Mouse (Mus musculus) brain, embryonic 14.5 days (tissue): ENCODE results near the gene Igfbpl1. TPM values are rescaled to one million over a fixed set of nuclear protein-coding genes. Genes with fewer than 3 reads are reported as not detected.

Experiments
- DNase-seq: peaks from one replicate; pipeline ENCODE4 v3.0.0-alpha.2; 2011; ENCODE audit warnings: low read depth
- CTCF ChIP-seq: fragments of 200-500 bp; IDR thresholded peaks from 2 replicates; pipeline ENCODE4 v1.5.1; 2012; ENCODE audit warnings: inconsistent platforms, mild to moderate bottlenecking, moderate library complexity, borderline replicate concordance; ENCODE audit not compliant: insufficient read depth, insufficient read length; ENCODE audit errors: extremely low read depth
- POLR2A ChIP-seq: fragments of 200-500 bp; IDR thresholded peaks from 2 replicates; pipeline ENCODE4 v1.6.1; 2012; ENCODE audit warnings: mild to moderate bottlenecking, inconsistent platforms, borderline replicate concordance; ENCODE audit not compliant: poor library complexity, insufficient read depth, insufficient read length, severe bottlenecking; ENCODE audit errors: extremely low read depth
- polyA plus RNA-seq: library from polyadenylated mRNA; depleted of rRNA; stranded (reverse); fragments of >200 nt; gene quantifications from 2 replicates; pipeline ENCODE4 v1.2.3, GENCODE M21; 2012; rRNA removed

Igfbpl1 gene
- polyA plus RNA-seq, 1 experiment, result 266 TPM

DNA sequence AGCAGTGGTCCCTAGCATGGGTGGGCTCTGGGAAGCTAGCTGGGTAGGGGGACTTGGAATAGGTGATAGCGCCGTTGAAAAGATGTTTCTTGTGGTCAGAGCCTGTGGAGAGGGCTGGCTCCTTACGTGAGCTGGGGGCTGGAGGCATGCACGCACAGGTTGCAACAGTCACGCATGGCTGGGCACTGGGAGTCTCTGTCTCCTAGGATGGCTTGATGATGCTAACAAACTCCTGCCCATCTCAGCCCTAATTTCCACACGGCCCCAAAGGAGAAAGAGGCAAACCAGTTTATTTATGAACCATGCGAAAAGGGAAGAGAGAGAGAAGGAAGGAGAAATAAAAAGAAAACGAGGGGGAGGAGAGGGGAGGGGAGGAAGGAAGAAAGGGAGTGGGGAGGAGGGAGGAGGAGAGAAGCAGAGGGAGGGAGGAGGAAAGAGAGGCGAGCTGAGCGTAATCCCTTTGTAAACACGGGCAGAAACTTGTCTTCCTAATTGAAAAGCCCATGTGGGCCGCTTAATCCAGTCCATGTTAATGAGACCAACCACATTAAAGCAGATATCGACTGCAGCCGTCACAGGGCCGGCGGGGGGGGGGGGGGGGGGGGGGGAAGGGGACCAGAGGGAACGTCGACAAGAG lies 61.0 kb downstream of the Igfbpl1 start:
- no peak for TF ChIP-seq POLR2A
- TF ChIP-seq CTCF, result no peak
- peak; percentile 88 for DNase-seq

DNA sequence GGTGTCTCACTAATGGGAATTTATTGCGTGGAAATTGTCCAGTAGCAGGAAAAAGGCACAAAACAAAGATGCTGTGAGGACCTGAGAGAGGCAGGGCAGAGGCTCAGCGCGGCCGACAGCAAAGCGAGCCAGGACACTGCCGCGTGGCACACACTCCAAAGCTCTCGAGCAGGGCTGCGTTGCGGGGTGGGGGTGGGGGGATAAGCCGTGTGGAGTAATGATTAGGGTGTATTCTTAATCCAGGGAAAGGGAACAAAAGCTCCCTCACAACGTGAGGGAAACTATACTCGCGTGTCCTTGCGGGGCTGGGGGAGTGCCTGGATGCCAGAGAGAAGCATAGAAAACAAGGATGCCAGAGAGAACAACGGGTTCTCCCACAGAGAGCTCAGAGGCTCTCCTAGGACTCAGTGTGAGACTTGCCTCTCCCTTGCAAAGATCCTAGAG lies 61.6 kb downstream of the Igfbpl1 start:
- DNase-seq, result peak; percentile 68
- TF ChIP-seq CTCF (no peak), POLR2A (no peak)

DNA sequence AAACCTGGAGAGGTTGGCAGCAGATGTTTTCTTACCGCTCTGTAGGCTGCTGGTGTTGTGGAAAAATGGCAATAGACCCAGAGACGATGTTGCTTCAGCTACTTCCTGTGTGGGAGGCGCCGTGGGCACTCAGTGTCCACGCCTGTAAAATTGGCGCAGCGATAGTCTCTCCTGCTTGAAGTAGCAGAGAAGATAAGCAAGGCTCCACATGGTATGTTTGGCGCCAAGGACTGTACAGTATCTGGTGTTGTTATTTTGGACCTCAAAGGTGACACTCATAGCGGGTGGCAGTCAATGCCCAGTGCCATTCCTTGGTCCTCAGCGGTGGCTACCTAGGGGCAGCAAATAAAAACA lies 62.6 kb downstream of the Igfbpl1 start:
- DNase-seq, result no peak

DNA sequence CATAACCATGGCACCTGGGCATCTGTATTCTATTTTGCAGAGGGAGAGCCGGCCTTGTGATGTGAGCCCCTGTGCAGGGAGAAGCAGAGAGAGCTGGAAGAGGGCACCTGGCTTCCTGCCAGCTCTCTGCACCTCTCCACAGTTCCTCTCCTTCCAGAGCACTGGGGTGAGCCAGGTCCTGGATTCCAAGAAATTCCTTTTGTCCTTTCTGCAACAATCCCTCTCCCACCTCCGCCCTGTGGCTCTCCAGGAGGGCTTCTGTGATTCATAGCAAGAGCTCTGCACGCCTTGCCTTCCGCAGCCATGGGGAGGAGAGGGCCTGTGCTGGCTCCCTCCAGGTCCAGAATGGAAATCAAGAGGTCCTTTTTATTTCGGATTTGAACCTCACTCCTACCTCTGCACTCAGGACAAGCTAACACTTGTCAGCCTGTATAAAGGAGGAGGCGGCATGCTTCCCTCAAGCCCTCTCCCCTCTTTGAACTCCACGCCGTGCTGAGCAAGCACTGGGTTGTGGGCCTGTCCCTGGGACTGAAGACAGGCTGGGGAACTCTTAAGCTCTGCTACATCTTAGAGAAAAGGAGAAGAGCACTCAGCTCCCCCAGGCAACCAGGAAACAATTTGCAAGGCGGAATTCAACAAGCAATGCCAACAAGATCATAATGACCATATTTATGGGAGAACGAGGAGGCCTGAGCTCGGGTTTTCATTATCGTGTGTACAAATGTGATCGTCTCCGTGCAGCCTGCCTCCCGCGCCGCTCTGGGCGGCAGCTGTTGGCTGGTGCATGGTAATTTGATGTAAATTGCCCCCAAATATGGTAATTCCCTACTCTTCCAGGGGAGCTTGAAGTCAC lies 63.2 kb downstream of the Igfbpl1 start:
- peak; percentile 92 for DNase-seq

More for the DNA sequence above, 62.6 kb downstream of the Igfbpl1 start:
- TF ChIP-seq CTCF, result no peak
- no peak for TF ChIP-seq POLR2A

DNA sequence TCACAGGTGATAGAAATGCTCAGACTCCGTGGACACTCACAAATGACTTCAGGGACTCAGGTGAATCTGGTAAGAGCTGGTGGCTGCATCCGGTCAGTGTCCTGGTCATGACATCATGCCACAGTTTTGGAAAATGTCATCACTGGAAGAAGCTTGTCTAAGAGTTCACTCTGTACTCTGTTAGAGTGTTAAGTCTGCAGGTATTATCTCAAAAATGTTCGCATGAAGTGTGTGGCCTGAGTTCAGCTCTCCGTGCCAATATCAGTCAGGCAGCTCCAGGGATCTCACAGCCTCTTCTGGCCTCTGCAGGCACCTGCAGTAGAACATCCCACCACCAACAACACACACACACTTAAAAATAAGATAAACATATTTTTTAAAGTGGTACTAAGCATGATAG lies 64.1 kb downstream of the Igfbpl1 start:
- no peak for DNase-seq
- TF ChIP-seq CTCF, result no peak
- TF ChIP-seq POLR2A, result no peak

More for the DNA sequence above, 63.2 kb downstream of the Igfbpl1 start:
- TF ChIP-seq CTCF, result no peak
- no peak for TF ChIP-seq POLR2A

Other genes with a start within 250 kb of the Igfbpl1 start
- 9.8 and 11.4 TPM in 2 replicates for gene Aldh1b1, start 27.9 kb downstream of the Igfbpl1 start, polyA plus RNA-seq
- 2.6 and 4.1 TPM in 2 replicates for gene Stra6l, start 21.7 kb upstream of the Igfbpl1 start, polyA plus RNA-seq
- 0.21 and 0.41 TPM in 2 replicates for gene Ccdc180, start 63.4 kb upstream of the Igfbpl1 start, polyA plus RNA-seq
- gene Tdrd7, start 138.4 kb upstream of the Igfbpl1 start, polyA plus RNA-seq, result 16.5 and 22.7 TPM in 2 replicates
- gene Tmod1, start 212.0 kb upstream of the Igfbpl1 start, polyA plus RNA-seq, result 0.45 and 0.71 TPM in 2 replicates